Mouse (Mus musculus) lung, postnatal 14 days (tissue): Measurements from ENCODE around the gene 4933430I17Rik.
A peak's percentile ranks its signal among the peaks of the same experiment; 100 is the strongest.

Experiments
- DNase-seq: peaks from one replicate; pipeline ENCODE4 v3.0.0; 2021

The 4933430I17Rik gene

GRCm38 (mm10) chr4:62505991-62506390 lies 19.2 kb upstream of the 4933430I17Rik start:
- no peak for DNase-seq

- peak; percentile 34 for DNase-seq
These were observed 18.4 kb upstream of the 4933430I17Rik start for GRCm38 (mm10) chr4:62506798-62507197.

- DNase-seq, result no peak
These were observed 16.3 kb upstream of the 4933430I17Rik start for GRCm38 (mm10) chr4:62508839-62509238.

- no peak for DNase-seq
These were observed 15.2 kb upstream of the 4933430I17Rik start for GRCm38 (mm10) chr4:62509946-62510345.

- no peak for DNase-seq
These were observed 11.1 kb upstream of the 4933430I17Rik start for GRCm38 (mm10) chr4:62513998-62514506.

GRCm38 (mm10) chr4:62514995-62515394 lies 10.2 kb upstream of the 4933430I17Rik start:
- DNase-seq, result no peak

- DNase-seq, result no peak
These were observed 9.7 kb upstream of the 4933430I17Rik start for GRCm38 (mm10) chr4:62515490-62515889.

- peak; percentile 58 for DNase-seq
These were observed 9.1 kb upstream of the 4933430I17Rik start for GRCm38 (mm10) chr4:62516079-62516478.

- peak; percentile 17 for DNase-seq
These were observed 8.6 kb upstream of the 4933430I17Rik start for GRCm38 (mm10) chr4:62516579-62516978.

GRCm38 (mm10) chr4:62517046-62517445 lies 8.1 kb upstream of the 4933430I17Rik start:
- DNase-seq, result peak; percentile 26

- DNase-seq, result no peak
These were observed 7.4 kb upstream of the 4933430I17Rik start for GRCm38 (mm10) chr4:62517538-62518415.

GRCm38 (mm10) chr4:62518416-62519121 lies 6.6 kb upstream of the 4933430I17Rik start:
- peak; percentile 50 for DNase-seq

- no peak for DNase-seq
These were observed 5.9 kb upstream of the 4933430I17Rik start for GRCm38 (mm10) chr4:62519122-62519848.

- DNase-seq, result peak; percentile 90
These were observed 5.3 kb upstream of the 4933430I17Rik start, which contains the start of gene Alad for GRCm38 (mm10) chr4:62519849-62520233. TSS of gene Alad (minus strand) at chr4:62519918.

- no peak for DNase-seq
These were observed 4.2 kb upstream of the 4933430I17Rik start for GRCm38 (mm10) chr4:62520892-62521400.

GRCm38 (mm10) chr4:62525489-62525811 lies 281 bp downstream of the 4933430I17Rik start:
- DNase-seq, result no peak

GRCm38 (mm10) chr4:62526256-62526655 lies 1.1 kb downstream of the 4933430I17Rik start:
- no peak for DNase-seq

- DNase-seq, result no peak
These were observed 2.5 kb downstream of the 4933430I17Rik start for GRCm38 (mm10) chr4:62527655-62528054.

- DNase-seq, result no peak
These were observed 8.6 kb downstream of the 4933430I17Rik start for GRCm38 (mm10) chr4:62533729-62534128.

- no peak for DNase-seq
These were observed 16.6 kb downstream of the 4933430I17Rik start for GRCm38 (mm10) chr4:62541802-62542201.

- DNase-seq, result no peak
These were observed 18.6 kb downstream of the 4933430I17Rik start for GRCm38 (mm10) chr4:62543782-62544181.

- no peak for DNase-seq
These were observed 19.6 kb downstream of the 4933430I17Rik start for GRCm38 (mm10) chr4:62544801-62545200.

- no peak for DNase-seq
These were observed 26.8 kb downstream of the 4933430I17Rik start for GRCm38 (mm10) chr4:62551966-62552365.
